Mouse (Mus musculus) heart, postnatal 0 days (tissue): ENCODE data around the gene Slamf1.

Experiments
- CTCF ChIP-seq: IDR thresholded peaks from 2 replicates; pipeline ENCODE4 v1.5.1; 2016; ENCODE audit warnings: antibody characterized with exemption, control low read depth, low read depth
- EP300 ChIP-seq: IDR thresholded peaks from 2 replicates; pipeline ENCODE4 v1.6.1; 2016; ENCODE audit warnings: antibody characterized with exemption, low read depth

- TF ChIP-seq EP300 (no peak), CTCF (no peak)
Measured at GRCm38 (mm10) chr1:171848757-171849156, 81.8 kb downstream of the Slamf1 start.
